Mouse (Mus musculus) intestine, embryonic 16.5 days (tissue): Measurements from ENCODE around the gene Ddit4. TPM values are rescaled to one million over a fixed set of nuclear protein-coding genes. Genes with fewer than 3 reads are reported as not detected.

ENCODE experiments used
- ATAC-seq: fragments of 200-750 bp; cut with Nextera tagmentation; 2 replicates; pipeline ENCODE4 v1.8.0; 2017; ENCODE audit warnings: moderate TSS enrichment, moderate library complexity
- H3K27ac ChIP-seq: fragments of 300-500 bp; sonication (generic); 2 replicates; pipeline ENCODE4 v1.5.1; 2014; ENCODE audit warnings: mild to moderate bottlenecking, low read length
- H3K27me3 ChIP-seq: fragments of 300-500 bp; sonication (generic); replicated peaks from 2 replicates; pipeline ENCODE4 v1.6.1; 2014; ENCODE audit warnings: low read length, control low read depth, mixed read lengths; ENCODE audit not compliant: control insufficient read depth, insufficient read depth
- H3K36me3 ChIP-seq: fragments of 300-500 bp; sonication (generic); 2 replicates; pipeline ENCODE4 v1.6.1; 2014; ENCODE audit warnings: low read length, control low read depth; ENCODE audit not compliant: control insufficient read depth, insufficient read depth
- H3K4me1 ChIP-seq: fragments of 300-500 bp; sonication (generic); 2 replicates; pipeline ENCODE4 v1.6.1; 2014; ENCODE audit warnings: low read length, control low read depth, mixed read lengths; ENCODE audit not compliant: control insufficient read depth, insufficient read depth
- H3K4me2 ChIP-seq: fragments of 300-500 bp; sonication (generic); 2 replicates; pipeline ENCODE4 v1.6.1; 2014; ENCODE audit warnings: low read depth, low read length, control low read depth
- H3K4me3 ChIP-seq: fragments of 300-500 bp; sonication (generic); 2 replicates; pipeline ENCODE4 v1.5.1; 2014; ENCODE audit warnings: mild to moderate bottlenecking, low read length
- H3K9ac ChIP-seq: fragments of 300-500 bp; sonication (generic); 2 replicates; pipeline ENCODE4 v1.6.1; 2014; ENCODE audit warnings: low read depth, low read length
- H3K9me3 ChIP-seq: fragments of 300-500 bp; sonication (generic); 2 replicates; pipeline ENCODE4 v1.6.1; 2016; ENCODE audit warnings: low read length, control low read depth; ENCODE audit not compliant: control insufficient read depth
- WGBS: fragments of 180-500 bp; shearing (Covaris S2); extraction: QIAGEN DNeasy Blood & Tissue Kit; methylation state at CpG from one replicate; pipeline ENCODE4 v1.1.7; 2014; 5-methylcytosine and 5-hydroxymethylcytosine counted together
- polyA plus RNA-seq: library from polyadenylated mRNA; unstranded; fragments of >200 nt; fragmentation: Nextera tagmentation; extraction: Ambion mirVana; gene quantifications from 2 replicates; pipeline ENCODE4 v1.2.1, GENCODE M21; 2015

The Ddit4 gene
- polyA plus RNA-seq, 1 experiment from 2014 or later, result 33.1 TPM

DNA sequence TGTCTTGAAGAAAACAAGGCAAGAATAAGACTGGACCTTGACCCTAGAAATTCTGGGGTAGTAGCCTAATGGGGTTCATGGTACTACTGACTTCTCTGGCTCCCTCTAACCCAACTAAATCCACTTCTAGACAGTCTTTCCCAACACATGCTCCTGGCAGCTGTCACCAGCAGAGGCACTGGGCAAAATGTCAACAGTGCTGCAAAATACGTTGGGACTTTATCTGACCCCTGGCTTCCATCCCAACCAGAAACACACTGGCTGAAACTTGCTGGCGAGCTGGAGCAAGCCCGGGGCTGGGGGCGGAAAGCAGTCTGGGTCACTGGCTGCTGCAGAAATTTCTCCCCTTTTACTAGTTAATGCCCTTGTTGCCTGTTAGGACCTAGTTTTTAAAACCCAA, 35.5 kb downstream of the Ddit4 start:
- peak overlapping the region; percentile 37 for H3K4me3 ChIP-seq
- no peaks in the 10 kb centered on the region for H3K27me3 ChIP-seq
- peak overlapping the region; percentile 71 for H3K4me2 ChIP-seq
- 0 out of 2 replicates have a peak, but pooled peaks have one; percentile 17 for ATAC-seq
- WGBS, result 6% methylated on average over 4 of the region's 4 CpGs
- H3K9me3 ChIP-seq, result no peaks in the 10 kb centered on the region
- H3K4me1 ChIP-seq, result peaks cover 40% of the 10 kb centered on the region
- peak overlapping the region; percentile 58 for H3K9ac ChIP-seq
- peak overlapping the region; percentile 61 for H3K27ac ChIP-seq
- no peaks in the 10 kb centered on the region for H3K36me3 ChIP-seq

DNA sequence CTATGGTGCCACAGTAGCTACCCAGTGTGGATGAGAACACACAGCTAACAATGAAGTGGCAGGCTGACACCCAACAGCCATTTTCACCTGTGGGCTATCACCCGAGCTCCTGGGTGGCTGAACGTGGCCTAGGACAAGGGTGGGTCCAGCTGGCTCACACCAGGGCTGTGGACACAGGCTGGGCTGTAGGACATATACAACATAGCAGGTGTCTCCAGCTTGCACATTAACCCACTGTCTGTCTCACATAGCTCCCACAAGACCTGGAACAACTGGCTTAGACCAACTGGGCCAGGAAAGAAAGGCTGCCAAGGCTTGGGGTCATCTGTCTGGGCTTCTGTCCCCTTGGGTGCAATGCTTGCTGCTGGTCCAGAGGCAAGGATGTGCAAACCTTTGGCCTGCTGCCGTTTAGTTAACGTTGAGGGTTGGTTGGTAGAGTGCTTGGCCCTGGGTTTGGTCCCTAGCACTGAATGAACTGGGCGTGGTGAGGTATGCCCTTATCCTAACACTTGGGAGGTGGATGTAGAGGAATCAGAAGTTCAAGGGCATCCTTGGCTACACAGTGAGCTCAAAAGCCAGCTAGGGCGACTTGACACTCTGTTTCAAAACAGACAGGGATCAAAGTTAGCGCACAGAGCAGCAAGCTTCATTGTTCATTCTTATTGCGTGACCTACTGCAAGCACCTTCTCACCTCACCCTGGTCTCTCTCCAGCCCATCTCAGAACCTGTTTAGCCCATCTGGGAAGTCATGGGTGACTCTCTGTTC, 36.3 kb downstream of the Ddit4 start:
- no peaks in the 10 kb centered on the region for H3K36me3 ChIP-seq
- 85% methylated on average over 8 of the region's 8 CpGs for WGBS
- 0 out of 2 replicates have a peak overlapping the region, but pooled peaks have one; percentile 61 for H3K27ac ChIP-seq
- no peak overlapping the region for H3K4me3 ChIP-seq
- peaks cover 40% of the 10 kb centered on the region for H3K4me1 ChIP-seq
- H3K9ac ChIP-seq, result no peak overlapping the region
- no peaks in the 10 kb centered on the region for H3K27me3 ChIP-seq
- no peak overlapping the region for H3K4me2 ChIP-seq
- no peak for ATAC-seq
- H3K9me3 ChIP-seq, result no peaks in the 10 kb centered on the region

DNA sequence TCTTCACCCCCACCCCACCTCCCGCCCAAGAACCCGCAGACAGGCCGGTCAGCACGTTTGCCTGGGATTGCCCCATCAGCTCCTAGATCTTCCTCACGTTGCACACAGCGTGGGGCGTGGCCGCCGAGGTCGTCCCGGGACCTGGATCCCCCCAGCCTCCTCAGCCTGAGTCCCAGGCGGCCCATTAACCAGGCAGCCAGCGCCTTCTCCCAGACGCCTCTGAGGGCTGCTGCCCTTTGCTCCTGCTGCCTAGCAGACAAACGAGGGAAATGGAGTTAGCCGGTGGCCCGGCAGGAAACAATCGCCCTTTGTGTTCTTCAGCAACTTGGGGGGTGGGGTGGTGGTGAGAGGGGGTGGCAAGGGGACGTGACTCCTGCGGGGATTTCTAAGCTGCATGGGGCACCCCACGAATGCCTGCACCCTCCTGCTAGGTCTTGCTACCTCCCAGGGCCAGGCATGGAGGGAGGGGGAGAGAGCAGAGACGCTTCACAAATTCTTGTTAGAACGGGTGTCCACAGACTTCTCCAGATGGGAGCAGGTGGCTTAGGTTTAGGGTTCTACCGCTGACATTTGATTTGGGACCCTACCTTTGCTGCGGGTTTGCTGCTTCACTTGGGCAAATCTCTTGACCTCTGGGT, 40.0 kb downstream of the Ddit4 start:
- H3K36me3 ChIP-seq, result no peaks in the 10 kb centered on the region
- peaks cover 55% of the 10 kb centered on the region for H3K4me1 ChIP-seq
- H3K4me3 ChIP-seq, result 0 out of 2 replicates have a peak overlapping the region, but pooled peaks have one; percentile 9
- no peaks in the 10 kb centered on the region for H3K27me3 ChIP-seq
- no peaks in the 10 kb centered on the region for H3K9me3 ChIP-seq
- peak; percentile 42 for ATAC-seq
- 7% methylated on average over 25 of the region's 25 CpGs for WGBS
- peak overlapping the region; percentile 65 for H3K9ac ChIP-seq
- peak overlapping the region; percentile 66 for H3K27ac ChIP-seq
- H3K4me2 ChIP-seq, result peak overlapping the region; percentile 45

DNA sequence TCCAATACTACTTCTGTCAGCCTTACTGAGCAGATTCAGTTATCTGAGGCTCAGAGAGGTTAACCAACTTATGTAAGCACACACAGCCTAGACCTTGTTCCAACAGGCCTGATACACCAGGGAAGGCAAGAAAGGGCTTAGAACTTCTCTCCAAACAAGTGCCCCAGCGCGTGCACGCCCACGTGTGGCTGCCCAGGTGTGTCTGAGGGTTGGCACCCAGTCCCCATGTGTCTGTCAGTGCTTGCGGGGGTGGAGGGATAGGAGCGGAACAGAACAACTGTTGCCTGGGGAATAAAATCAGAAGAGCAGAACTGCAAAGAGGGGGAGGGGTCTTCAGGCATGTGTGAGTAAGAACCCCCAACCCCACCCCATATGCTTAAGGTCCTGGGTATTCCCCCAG, 40.5 kb downstream of the Ddit4 start:
- H3K36me3 ChIP-seq, result no peaks in the 10 kb centered on the region
- peaks cover 49% of the 10 kb centered on the region for H3K4me1 ChIP-seq
- no peaks in the 10 kb centered on the region for H3K27me3 ChIP-seq
- H3K4me2 ChIP-seq, result peak overlapping the region; percentile 45
- ATAC-seq, result no peak
- H3K9ac ChIP-seq, result peak overlapping the region; percentile 65; the same call in 1 of the 2 replicates
- WGBS, result 31% methylated on average over 6 of the region's 6 CpGs
- H3K27ac ChIP-seq, result peak overlapping the region; percentile 66
- H3K9me3 ChIP-seq, result no peaks in the 10 kb centered on the region
- no peak overlapping the region for H3K4me3 ChIP-seq

DNA sequence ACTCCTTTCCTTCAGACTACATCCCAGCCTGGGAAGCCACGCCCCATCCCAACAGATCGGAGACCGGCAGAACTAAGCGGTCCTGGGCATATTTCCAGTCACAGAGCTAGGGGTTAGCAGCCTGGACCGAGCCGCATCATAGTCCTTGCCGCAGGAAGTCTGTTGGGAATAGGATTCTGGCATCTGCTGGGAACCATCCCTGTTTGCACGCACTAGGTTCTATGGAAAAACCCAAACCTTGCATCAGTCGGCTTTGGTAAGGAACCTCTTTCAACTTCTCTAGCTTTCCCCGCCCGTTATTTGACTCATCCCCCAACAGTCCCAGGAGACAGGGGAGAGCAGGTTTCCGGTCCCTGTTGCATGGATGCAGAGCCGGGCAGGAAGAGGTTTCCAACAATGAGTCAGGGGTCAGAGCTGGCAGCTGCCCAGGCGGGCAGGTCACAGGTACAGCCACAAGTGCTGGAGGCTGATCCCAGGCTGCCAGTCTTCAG, 42.2 kb downstream of the Ddit4 start:
- Histone ChIP-seq H3K27ac (peak overlapping the region; percentile 84), H3K4me1 (peaks cover 45% of the 10 kb centered on the region), H3K4me3 (0 out of 2 replicates have a peak overlapping the region, but pooled peaks have one; percentile 7), H3K36me3 (no peaks in the 10 kb centered on the region), H3K27me3 (no peaks in the 10 kb centered on the region), H3K4me2 (peak overlapping the region; percentile 30), H3K9me3 (no peaks in the 10 kb centered on the region), H3K9ac (peak overlapping the region; percentile 53; the same call in 1 of the 2 replicates)
- WGBS, result 18% methylated on average over 14 of the region's 14 CpGs
- ATAC-seq, result peak; percentile 20

DNA sequence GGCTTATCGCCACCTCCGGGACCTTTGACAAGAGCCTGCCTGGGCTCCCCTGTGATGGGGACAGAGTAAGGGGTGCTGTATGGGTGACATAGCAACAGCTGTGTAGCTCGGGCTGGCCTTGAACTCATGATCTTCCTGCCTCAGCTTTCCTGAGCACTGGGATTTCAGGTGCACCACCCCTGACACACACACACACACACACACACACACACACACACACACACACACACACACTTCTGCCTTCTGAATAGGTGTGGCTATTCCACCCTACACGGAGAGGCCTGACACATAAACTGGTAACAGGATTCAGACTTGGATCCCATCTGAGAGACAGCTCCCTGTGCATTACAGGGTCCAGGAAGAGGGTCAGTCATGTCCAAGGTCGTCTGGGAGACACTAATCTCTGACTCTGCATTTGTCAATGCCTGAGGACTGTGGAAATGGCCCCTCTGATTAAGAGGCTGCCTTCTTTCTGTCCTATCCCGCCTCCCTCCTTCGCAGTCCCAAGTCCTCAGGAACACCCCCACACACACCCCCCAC, 42.8 kb downstream of the Ddit4 start:
- H3K9me3 ChIP-seq, result no peaks in the 10 kb centered on the region
- 48% methylated on average over 7 of the region's 7 CpGs for WGBS
- no peak overlapping the region for H3K4me2 ChIP-seq
- H3K27me3 ChIP-seq, result no peaks in the 10 kb centered on the region
- no peak overlapping the region for H3K4me3 ChIP-seq
- ATAC-seq, result 0 out of 2 replicates have a peak, but pooled peaks have one; percentile 0
- no peak overlapping the region for H3K9ac ChIP-seq
- H3K36me3 ChIP-seq, result no peaks in the 10 kb centered on the region
- peaks cover 45% of the 10 kb centered on the region for H3K4me1 ChIP-seq
- H3K27ac ChIP-seq, result peak overlapping the region; percentile 84

DNA sequence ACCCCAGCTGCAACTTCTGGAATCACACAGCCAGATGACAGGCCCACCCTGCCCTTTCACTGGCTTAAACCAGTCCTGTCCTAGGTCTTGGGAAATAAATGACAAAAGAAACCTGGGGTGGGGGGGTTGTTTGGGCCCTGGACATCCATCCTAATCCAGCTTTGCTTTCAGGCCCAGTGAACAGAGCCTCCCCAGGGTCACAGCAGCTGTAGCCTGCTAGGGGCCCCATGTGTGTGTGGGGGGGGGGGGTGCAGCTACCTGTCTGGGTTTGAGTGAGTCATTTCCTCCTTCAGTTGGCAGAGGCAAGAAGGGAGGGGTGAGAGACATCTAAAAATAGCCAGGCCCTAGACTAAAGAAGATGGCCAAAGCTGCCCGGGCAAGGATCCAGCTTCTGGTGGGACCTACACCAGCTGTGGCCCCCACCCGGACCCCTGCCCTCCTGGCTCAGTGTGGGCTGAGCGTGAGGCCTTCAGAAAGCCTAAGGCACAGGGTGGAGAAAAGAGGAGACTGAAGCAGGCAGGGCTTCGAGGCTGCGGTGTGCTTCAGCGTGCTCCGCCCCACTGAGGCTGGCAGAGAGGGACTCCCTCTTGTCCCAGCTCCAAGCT, 43.8 kb downstream of the Ddit4 start:
- H3K9ac ChIP-seq, result peak overlapping the region; percentile 53
- no peaks in the 10 kb centered on the region for H3K27me3 ChIP-seq
- H3K27ac ChIP-seq, result peak overlapping the region; percentile 84
- H3K9me3 ChIP-seq, result no peaks in the 10 kb centered on the region
- H3K36me3 ChIP-seq, result no peaks in the 10 kb centered on the region
- peaks cover 46% of the 10 kb centered on the region for H3K4me1 ChIP-seq
- WGBS, result 22% methylated on average over 7 of the region's 7 CpGs
- no peak overlapping the region for H3K4me3 ChIP-seq
- peak; percentile 76 for ATAC-seq
- no peak overlapping the region for H3K4me2 ChIP-seq

DNA sequence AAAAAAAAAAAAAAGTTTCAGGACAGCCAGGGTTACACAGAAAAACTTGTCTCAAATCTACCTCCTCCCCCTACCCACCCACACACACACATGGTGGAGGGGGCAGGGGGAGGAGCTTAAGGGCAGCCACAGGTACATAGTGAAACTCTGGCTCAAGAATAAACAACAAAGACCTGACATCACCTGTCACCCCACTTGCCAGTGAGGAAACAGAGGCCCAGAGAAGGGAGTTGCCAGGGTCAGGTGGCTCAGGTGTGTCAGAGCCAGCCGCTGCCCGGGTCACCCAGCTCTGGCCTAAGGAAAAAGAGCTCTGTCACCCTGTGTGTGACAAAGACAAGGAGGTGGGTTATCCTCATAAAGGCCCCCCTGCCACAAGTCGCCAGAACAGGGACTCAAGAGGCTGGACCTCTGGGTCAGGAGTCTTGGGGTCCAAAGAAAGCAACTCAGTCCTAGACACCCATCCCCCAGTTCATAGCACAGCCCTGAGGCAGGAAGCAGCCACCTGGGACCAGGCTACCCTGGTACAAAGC, 44.5 kb downstream of the Ddit4 start:
- Histone ChIP-seq H3K9ac (peak overlapping the region; percentile 53), H3K9me3 (no peaks in the 10 kb centered on the region), H3K4me1 (peaks cover 48% of the 10 kb centered on the region), H3K27ac (peak overlapping the region; percentile 84), H3K4me2 (no peak overlapping the region), H3K4me3 (no peak overlapping the region), H3K27me3 (no peaks in the 10 kb centered on the region), H3K36me3 (no peaks in the 10 kb centered on the region)
- peak; percentile 24 for ATAC-seq
- WGBS, result 50% methylated on average over 3 of the region's 3 CpGs

DNA sequence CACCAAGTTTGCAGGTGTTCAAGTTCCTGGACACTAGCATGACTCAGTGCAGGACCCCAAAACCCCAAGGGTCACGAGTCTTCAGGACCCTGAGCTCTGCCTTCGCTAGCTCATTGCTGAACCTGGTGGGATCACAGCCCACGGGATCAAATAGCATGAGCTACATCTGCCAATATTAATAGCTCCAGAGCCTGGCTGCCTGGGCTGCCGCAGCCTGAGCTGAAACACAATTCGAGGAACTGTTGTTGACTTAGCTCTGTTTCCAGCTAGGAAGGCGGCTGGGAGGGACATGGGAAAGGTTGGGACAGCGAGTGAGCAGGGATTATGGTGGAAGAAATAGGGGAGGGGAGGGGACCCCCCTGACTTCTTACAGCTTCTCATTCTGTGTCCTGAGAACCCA, 48.5 kb downstream of the Ddit4 start:
- no peak for ATAC-seq
- 47% methylated on average over 7 of the region's 7 CpGs for WGBS
- Histone ChIP-seq H3K4me1 (peaks cover 45% of the 10 kb centered on the region), H3K4me2 (no peak overlapping the region), H3K9ac (peak overlapping the region; percentile 15; the same call in 1 of the 2 replicates), H3K9me3 (no peaks in the 10 kb centered on the region), H3K36me3 (no peaks in the 10 kb centered on the region), H3K27me3 (no peaks in the 10 kb centered on the region), H3K4me3 (no peak overlapping the region), H3K27ac (peak overlapping the region; percentile 27; the same call in 1 of the 2 replicates)
